Mouse (Mus musculus) cortical plate, adult 2 months (tissue): Measurements from ENCODE around the gene Als2cr12.

Experiments
- CTCF ChIP-seq: fragments of 200-500 bp; IDR thresholded peaks from 2 replicates; pipeline ENCODE4 v1.5.1; 2011; ENCODE audit warnings: mild to moderate bottlenecking, control low read depth, low read length; ENCODE audit not compliant: insufficient read depth; ENCODE audit errors: extremely low read depth
- POLR2A ChIP-seq: fragments of 200-500 bp; IDR thresholded peaks from 2 replicates; pipeline ENCODE4 v1.6.1; 2011; ENCODE audit warnings: mild to moderate bottlenecking, low read length, control low read depth; ENCODE audit not compliant: insufficient read depth; ENCODE audit errors: extremely low read depth

GRCm38 (mm10) chr1:58675011-58675410, 20.8 kb downstream of the Als2cr12 start:
- TF ChIP-seq POLR2A: no peak
- TF ChIP-seq CTCF: no peak
